Mouse (Mus musculus): ENCODE measurements around the gene Naa80. TPM values are rescaled to one million over a fixed set of nuclear protein-coding genes. Genes with fewer than 3 reads are reported as not detected.
A peak's percentile ranks its signal among the peaks of the same experiment; 100 is the strongest.

Naa80 gene
- total and polyA plus RNA-seq, 2 experiments = 12.3 to 130 TPM

GRCm38 (mm10) chr9:107547026-107547425 is 31.7 kb upstream of the Naa80 start, which contains the start of gene Zmynd10:
Zmynd10 (plus strand) TSS chr9:107547298.
- Histone ChIP-seq H3K4me3 (ENCODE audit: insufficient read depth, low read depth, low read length) (no peak within 1 kb of the TSS), H3K9ac (ENCODE audit: low read depth, low read length) (no peak within 1 kb of the TSS)
- 26% methylated on average over 20 of the region's 20 CpGs for WGBS

GRCm38 (mm10) chr9:107547957-107548356 is 30.7 kb upstream of the Naa80 start:
- H3K79me2 ChIP-seq (ENCODE audit: control insufficient read depth, insufficient read depth, low read length) = no peaks in the 10 kb centered on the region
- peaks cover 8% of the 10 kb centered on the region; the same call in 1 of the 2 replicates for H3K4me1 ChIP-seq (ENCODE audit: control insufficient read depth, insufficient read depth, low read length)
- DNase-seq (ENCODE audit: extremely low read depth, low read depth, low spot score) = no peak
- H3K4me3 ChIP-seq (ENCODE audit: insufficient read depth, low read depth, low read length) = no peak overlapping the region
- no peaks in the 10 kb centered on the region for H3K27me3 ChIP-seq (ENCODE audit: control insufficient read depth, insufficient read depth, low read length)
- TF ChIP-seq CTCF (IDR thresholded peaks at IDR 0.05; ENCODE audit: low read depth, low read length) (no peak), POLR2A (IDR thresholded peaks at IDR 0.05; ENCODE audit: extremely low read depth, insufficient read depth, low read length) (no peak)
- no peak overlapping the region for H3K27ac ChIP-seq (replicated peaks; ENCODE audit: insufficient read depth, low read depth, low read length)
- H3K36me3 ChIP-seq (ENCODE audit: control insufficient read depth, insufficient read depth, low read length) = no peaks in the 10 kb centered on the region
- WGBS = 82% methylated on average over 5 of the region's 5 CpGs
- no peak overlapping the region for H3K9ac ChIP-seq (ENCODE audit: low read depth, low read length)

More at GRCm38 (mm10) chr9:107547026-107547425, 31.7 kb upstream of the Naa80 start, which contains the start of gene Zmynd10:
- Histone ChIP-seq H3K4me1 (ENCODE audit: control insufficient read depth, insufficient read depth, low read length) (peaks cover 11% of the 10 kb centered on the region; the same call in 1 of the 2 replicates), H3K27me3 (ENCODE audit: control insufficient read depth, insufficient read depth, low read length) (no peaks in the 10 kb centered on the region), H3K36me3 (ENCODE audit: control insufficient read depth, insufficient read depth, low read length) (no peaks in the 10 kb centered on the region), H3K27ac (replicated peaks; ENCODE audit: insufficient read depth, low read depth, low read length) (no peak within 1 kb of the TSS), H3K79me2 (ENCODE audit: control insufficient read depth, insufficient read depth, low read length) (no peaks in the 10 kb centered on the region)
- DNase-seq (ENCODE audit: extremely low read depth, low read depth, low spot score) = peak; percentile 80
- no peak for TF ChIP-seq POLR2A (IDR thresholded peaks at IDR 0.05; ENCODE audit: extremely low read depth, insufficient read depth, low read length)
- no peak for TF ChIP-seq CTCF (IDR thresholded peaks at IDR 0.05; ENCODE audit: low read depth, low read length)

GRCm38 (mm10) chr9:107548820-107549219 is 29.9 kb upstream of the Naa80 start:
- Histone ChIP-seq H3K27ac (replicated peaks; ENCODE audit: insufficient read depth, low read depth, low read length) (no peak overlapping the region), H3K4me3 (ENCODE audit: insufficient read depth, low read depth, low read length) (no peak overlapping the region), H3K9ac (ENCODE audit: low read depth, low read length) (no peak overlapping the region), H3K27me3 (ENCODE audit: control insufficient read depth, insufficient read depth, low read length) (no peaks in the 10 kb centered on the region), H3K36me3 (ENCODE audit: control insufficient read depth, insufficient read depth, low read length) (no peaks in the 10 kb centered on the region), H3K4me1 (ENCODE audit: control insufficient read depth, insufficient read depth, low read length) (peaks cover 11% of the 10 kb centered on the region; the same call in 1 of the 2 replicates), H3K79me2 (ENCODE audit: control insufficient read depth, insufficient read depth, low read length) (no peaks in the 10 kb centered on the region)
- DNase-seq (ENCODE audit: extremely low read depth, low read depth, low spot score) = no peak
- 91% methylated on average over 10 of the region's 10 CpGs for WGBS
- TF ChIP-seq POLR2A (IDR thresholded peaks at IDR 0.05; ENCODE audit: extremely low read depth, insufficient read depth, low read length) (no peak), CTCF (IDR thresholded peaks at IDR 0.05; ENCODE audit: low read depth, low read length) (no peak)

GRCm38 (mm10) chr9:107549297-107550074 is 29.2 kb upstream of the Naa80 start:
- no peak for TF ChIP-seq CTCF (IDR thresholded peaks at IDR 0.05; ENCODE audit: low read depth, low read length)
- TF ChIP-seq POLR2A (IDR thresholded peaks at IDR 0.05; ENCODE audit: extremely low read depth, insufficient read depth, low read length) = no peak
- Histone ChIP-seq H3K9ac (ENCODE audit: low read depth, low read length) (no peak overlapping the region), H3K4me1 (ENCODE audit: control insufficient read depth, insufficient read depth, low read length) (peaks cover 13% of the 10 kb centered on the region; the same call in 1 of the 2 replicates), H3K79me2 (ENCODE audit: control insufficient read depth, insufficient read depth, low read length) (no peaks in the 10 kb centered on the region), H3K27ac (replicated peaks; ENCODE audit: insufficient read depth, low read depth, low read length) (no peak overlapping the region), H3K4me3 (ENCODE audit: insufficient read depth, low read depth, low read length) (no peak overlapping the region), H3K27me3 (ENCODE audit: control insufficient read depth, insufficient read depth, low read length) (no peaks in the 10 kb centered on the region), H3K36me3 (ENCODE audit: control insufficient read depth, insufficient read depth, low read length) (no peaks in the 10 kb centered on the region)
- DNase-seq (ENCODE audit: extremely low read depth, low read depth, low spot score) = no peak
- 93% methylated on average over 20 of the region's 20 CpGs for WGBS

- no peak for TF ChIP-seq CTCF (IDR thresholded peaks at IDR 0.05; ENCODE audit: low read depth, low read length)
- 39% methylated on average over 23 of the region's 23 CpGs for WGBS
- Histone ChIP-seq H3K27ac (replicated peaks; ENCODE audit: insufficient read depth, low read depth, low read length) (no peak overlapping the region), H3K4me1 (ENCODE audit: control insufficient read depth, insufficient read depth, low read length) (peaks cover 15% of the 10 kb centered on the region; the same call in 1 of the 2 replicates), H3K9ac (ENCODE audit: low read depth, low read length) (no peak overlapping the region), H3K79me2 (ENCODE audit: control insufficient read depth, insufficient read depth, low read length) (no peaks in the 10 kb centered on the region), H3K36me3 (ENCODE audit: control insufficient read depth, insufficient read depth, low read length) (no peaks in the 10 kb centered on the region), H3K27me3 (ENCODE audit: control insufficient read depth, insufficient read depth, low read length) (no peaks in the 10 kb centered on the region), H3K4me3 (ENCODE audit: insufficient read depth, low read depth, low read length) (no peak overlapping the region)
- DNase-seq (ENCODE audit: extremely low read depth, low read depth, low spot score) = peak; percentile 66
These were observed 28.1 kb upstream of the Naa80 start for GRCm38 (mm10) chr9:107550491-107551116.
